Mouse (Mus musculus) layer of hippocampus, adult 18-20 months (tissue): ENCODE data around the gene Lcmt1. TPM values are rescaled to one million over a fixed set of nuclear protein-coding genes. Genes with fewer than 3 reads are reported as not detected.
A peak's percentile ranks its signal among the peaks of the same experiment; 100 is the strongest.

Experiments
- DNase-seq, 2 experiments: peaks; one replicate each; pipeline ENCODE4 v3.0.0; 2022; ENCODE audit warnings: low spot score in 2 of 2
- total RNA-seq, 2 experiments: library from RNA; stranded (reverse); gene quantifications; 2 replicates each; pipeline ENCODE4 v1.2.3; 2021

Gene Lcmt1
- total RNA-seq, 2 experiments from 2014 or later: 87.2 to 98.6 TPM

DNA sequence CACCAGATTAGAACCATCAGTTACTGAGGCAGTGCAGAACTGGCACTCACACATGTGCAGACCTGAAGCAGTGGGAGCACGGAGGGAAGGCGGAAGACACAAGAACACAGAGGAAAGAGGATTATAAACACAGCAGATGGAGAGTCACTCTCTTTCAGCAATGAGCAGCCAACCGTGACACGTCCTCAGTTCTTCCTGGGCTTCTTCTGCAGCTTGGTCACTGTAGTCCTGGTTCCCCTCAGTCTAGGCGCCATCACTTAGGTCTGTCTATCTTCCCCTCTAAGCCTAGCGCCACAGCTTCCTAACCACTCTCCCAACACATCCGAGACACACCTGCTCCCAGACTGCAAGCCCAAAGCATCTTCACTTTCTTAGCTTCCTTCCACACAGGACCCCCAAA lies 10.5 kb upstream of the Lcmt1 start:
- DNase-seq: no peak

- DNase-seq: no peak
Measured at GRCm38 (mm10) chr7:123360185-123360584, 9.4 kb upstream of the Lcmt1 start.

GRCm38 (mm10) chr7:123361229-123361980 lies 8.2 kb upstream of the Lcmt1 start:
- no peak for DNase-seq

GRCm38 (mm10) chr7:123362806-123363205 lies 6.8 kb upstream of the Lcmt1 start:
- no peak for DNase-seq

- DNase-seq: peak in 1 of 2 experiments; percentile 70
Measured at GRCm38 (mm10) chr7:123363971-123364370, 5.6 kb upstream of the Lcmt1 start.

DNA sequence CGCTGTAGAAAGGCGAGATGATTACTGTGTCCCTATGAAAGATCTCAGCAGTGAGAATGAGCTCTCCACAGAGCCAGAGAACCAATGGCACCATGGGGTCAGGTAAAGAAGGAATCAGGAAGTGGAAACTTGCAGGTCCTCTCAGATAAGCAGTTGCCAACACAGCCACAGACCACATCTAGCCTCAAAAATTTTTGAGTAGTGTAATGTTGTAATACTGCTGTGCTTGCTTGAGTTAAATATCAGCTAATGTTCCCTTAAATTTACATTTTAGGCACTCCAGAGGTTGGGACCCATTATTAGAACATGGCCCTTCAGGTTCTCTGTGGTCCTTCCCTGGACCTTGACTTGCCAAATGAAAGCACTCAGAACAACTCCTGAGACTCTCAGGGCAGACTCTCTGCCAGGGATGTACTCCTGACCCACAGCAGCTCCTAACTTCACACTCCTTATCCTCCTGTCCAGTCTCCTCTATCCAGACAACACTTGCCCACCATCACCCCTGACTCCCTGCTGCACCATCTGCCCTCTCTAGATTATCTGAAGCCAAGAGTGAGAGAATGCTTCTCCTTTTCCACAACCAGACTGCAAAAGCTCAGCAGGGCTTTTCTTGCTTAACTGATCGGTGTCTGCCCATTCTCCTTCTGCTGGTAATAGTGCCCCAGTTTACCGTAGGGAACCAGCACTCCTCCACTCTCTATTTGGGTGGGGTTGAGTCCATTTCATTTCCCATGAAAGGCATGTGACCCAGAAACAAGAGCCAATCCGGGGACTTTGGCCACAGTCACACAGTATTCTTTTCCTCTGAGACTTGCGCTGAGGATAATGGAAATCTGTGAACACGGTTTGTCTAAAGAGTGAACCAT lies 3.5 kb upstream of the Lcmt1 start:
- no peak for DNase-seq

- DNase-seq: no peak
Measured at GRCm38 (mm10) chr7:123366806-123367205, 2.8 kb upstream of the Lcmt1 start.

- peak; percentile 56 to 79 for DNase-seq
Measured at GRCm38 (mm10) chr7:123367218-123368150, 2.1 kb upstream of the Lcmt1 start.

DNA sequence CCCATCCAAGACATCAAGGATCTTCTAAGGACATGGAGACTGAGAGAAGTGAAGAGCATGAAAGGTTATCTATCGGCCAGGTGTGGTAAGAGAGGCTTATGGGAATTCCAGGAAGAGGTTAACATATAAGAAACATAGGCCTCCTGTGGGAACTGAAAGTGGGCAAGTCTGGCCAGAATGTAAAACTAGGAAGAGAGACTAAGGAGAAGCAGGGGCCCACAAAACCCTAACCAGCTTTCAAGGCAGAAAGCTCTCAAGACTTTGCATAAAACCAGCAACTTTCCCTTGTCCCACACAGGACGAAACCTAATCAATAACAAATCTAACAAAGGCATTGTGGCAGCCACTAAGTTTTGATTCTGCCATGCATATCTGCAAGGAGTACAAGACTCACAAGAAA lies 1.4 kb upstream of the Lcmt1 start:
- no peak for DNase-seq

DNA sequence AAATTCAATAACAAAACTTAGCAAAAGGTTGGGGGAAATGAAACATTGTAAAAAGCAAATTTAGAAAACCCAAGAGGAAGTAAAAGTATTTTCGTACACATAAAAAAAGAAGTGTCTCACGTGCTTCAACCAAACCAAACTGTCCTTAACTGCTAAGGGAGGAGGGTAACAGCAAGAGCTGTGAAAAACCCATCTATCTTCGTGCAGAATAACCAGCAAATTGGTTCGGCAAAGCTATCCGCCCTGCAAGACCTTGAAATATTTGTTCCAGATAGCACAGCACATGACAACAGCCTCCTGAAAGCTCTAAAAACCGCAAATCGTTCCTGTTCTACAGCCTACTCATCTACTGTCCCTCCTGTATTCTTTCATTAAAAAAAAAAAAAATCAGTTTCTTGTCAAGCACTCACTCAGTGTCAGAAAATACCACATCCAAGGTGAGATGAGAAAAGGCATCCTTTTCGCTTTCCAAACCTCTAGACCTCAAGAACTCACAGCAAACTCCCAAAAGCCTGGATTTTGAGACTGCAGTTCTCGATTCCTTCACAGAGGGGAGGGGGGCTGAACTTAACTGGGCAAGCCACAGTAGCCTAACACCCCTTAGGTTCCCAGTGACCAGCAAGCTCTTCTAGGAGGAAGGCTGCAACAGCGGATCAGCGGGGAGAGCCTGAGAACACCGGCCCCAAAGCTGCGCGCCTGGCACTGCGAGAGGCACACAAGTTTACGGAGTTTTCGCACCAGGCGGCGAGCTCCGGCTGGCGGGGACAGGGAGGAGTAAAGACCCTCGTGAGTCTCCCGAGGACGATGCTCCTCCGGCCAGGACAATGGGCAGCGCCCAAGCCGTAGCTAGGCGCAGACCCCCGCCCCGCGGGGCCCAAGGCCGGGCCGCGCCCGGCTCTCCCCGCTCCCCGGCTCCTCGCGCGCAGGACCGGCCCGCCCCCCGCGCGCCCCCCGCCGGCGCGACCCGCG lies 522 bp upstream of the Lcmt1 start:
- DNase-seq: peak in 1 of 2 experiments; percentile 52

DNA sequence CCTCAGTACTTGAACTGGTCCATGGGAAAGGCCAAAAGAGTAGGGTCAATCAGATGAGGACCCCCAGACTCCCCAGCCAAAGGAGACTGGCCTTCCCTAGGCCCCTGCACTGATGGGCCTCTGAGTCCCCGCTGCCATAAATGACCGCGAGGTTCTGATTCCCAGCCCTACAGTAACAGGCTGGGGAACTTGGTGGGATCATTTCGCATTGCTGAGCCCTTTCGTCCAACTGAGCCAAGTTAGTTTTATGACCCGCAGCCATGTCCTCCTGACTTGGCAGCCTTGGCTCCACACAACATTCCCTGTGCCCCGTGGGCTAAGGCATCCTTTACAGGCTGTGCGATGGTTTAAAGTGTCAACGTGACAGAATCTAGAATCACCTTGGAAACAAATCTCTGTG lies 1.1 kb downstream of the Lcmt1 start:
- DNase-seq: no peak

GRCm38 (mm10) chr7:123371501-123371900 lies 1.9 kb downstream of the Lcmt1 start:
- DNase-seq: no peak

DNA sequence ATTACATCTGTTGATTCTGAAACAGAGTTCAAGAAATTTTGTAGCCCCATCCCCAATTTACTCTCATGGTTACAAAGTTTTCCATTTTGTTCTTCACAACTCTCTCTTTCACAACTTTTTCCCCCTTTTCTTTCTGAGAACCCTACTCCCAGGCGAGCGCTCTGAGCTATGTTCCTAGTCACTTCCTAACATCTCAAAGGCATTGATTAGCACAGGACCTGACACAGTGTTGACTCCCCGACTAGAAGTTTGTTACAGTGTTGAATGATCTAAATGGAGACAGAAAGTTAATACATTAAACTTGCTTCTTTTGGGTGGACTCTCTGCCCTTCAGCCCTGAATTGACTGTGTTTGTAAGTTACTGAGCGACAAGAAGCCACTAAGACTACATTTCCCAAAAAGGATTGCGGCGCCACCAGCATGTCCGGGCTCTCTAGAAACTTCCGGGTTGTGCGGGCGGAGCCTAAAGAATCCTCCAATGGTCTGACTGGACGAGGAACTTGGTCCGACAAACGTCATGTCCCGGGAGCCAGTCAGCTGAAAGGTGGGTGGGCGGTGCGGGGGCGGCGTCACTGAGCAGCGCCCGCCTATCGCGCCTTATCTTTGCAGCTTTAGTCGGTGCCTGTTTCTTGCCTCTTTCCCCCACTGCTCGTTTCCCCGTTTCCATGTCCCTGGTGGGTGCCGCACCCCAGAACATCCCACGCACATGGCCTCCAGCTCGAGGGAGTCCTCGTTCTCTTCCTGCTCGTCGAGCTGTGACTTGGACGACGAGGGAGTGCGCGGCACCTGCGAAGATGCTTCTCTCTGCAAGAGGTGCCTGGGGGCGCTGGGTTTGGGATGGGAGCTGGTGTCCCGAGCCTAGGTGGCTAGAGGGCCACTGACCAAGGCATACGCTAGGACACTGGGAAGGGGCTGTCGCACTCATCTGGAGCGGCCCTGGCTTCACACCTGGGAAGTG lies 8.1 kb downstream of the Lcmt1 start:
- peak; percentile 94 to 98 for DNase-seq

- DNase-seq: no peak
Measured at GRCm38 (mm10) chr7:123385693-123386407, 16.3 kb downstream of the Lcmt1 start.

DNA sequence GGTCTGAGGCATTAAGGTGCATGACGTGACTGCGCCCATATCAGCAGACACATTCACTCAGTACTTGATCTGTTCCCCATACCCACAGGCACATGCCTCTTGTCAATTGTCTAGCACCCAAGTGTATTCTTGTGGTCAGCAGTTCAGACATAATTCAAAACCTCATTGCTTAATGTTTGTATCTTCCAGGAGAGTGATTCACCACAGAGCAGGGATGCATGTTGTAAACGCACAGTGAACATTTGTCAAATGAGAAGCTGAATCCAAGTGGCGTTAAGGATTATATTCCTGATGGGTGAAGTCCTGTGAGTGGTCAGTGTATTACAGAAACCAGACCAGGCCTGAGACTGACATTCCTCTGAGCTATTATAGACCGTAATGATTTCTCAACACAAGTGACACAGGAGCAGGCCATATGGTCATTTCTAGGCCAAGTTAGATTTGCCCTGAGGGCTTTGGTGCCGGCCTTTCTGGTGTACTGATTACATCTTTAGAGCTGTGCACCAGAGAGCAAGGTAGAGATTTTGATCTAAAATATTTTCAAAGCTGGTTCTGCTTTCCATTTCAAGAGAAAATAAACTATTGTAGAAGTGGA lies 20.2 kb downstream of the Lcmt1 start:
- DNase-seq: no peak

- no peak for DNase-seq
Measured at GRCm38 (mm10) chr7:123394271-123394670, 24.7 kb downstream of the Lcmt1 start.

DNA sequence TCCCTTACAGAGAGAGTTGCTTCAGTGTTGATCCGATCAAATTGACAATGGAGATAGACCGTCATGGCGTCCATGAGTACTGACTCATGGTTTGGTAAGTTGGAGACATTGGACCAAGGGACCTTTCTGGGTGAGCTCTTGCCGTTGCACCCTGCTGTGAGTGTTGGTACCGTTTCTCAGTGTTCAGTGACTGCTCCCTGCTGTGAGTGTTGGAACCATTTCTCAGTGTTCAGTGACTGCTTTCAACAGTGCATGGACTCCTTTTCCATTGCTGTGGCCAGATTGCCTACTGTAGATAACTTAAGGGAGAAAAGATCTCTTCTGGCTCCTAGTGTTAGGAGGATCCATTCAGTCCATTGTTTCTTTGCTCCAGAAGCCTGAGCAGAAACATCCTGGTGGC lies 27.3 kb downstream of the Lcmt1 start:
- DNase-seq: no peak

GRCm38 (mm10) chr7:123397369-123397768 lies 27.8 kb downstream of the Lcmt1 start:
- no peak for DNase-seq
